Mouse (Mus musculus): ENCODE data around the gene P4htm. TPM values are rescaled to one million over a fixed set of nuclear protein-coding genes. Genes with fewer than 3 reads are reported as not detected.

Gene P4htm
- polyA plus RNA-seq (2015; fragmentation: Nextera tagmentation; extraction: Ambion mirVana): 8.0 and 8.3 TPM in 2 replicates

- Histone ChIP-seq H3K27me3 (ENCODE audit: control insufficient read depth, insufficient read depth, low read depth, low read length) (no peaks in the 10 kb centered on the region), H3K36me3 (ENCODE audit: control insufficient read depth, insufficient read depth, low read length) (no peaks in the 10 kb centered on the region), H3K4me2 (ENCODE audit: low read depth, low read length) (peak within 1 kb of the TSS; percentile 92), H3K9me3 (ENCODE audit: control insufficient read depth, low read length) (no peaks in the 10 kb centered on the region), H3K4me1 (replicated peaks; ENCODE audit: control insufficient read depth, insufficient read depth, low read length) (peaks cover 11% of the 10 kb centered on the region), H3K27ac (ENCODE audit: low read length) (no peak within 1 kb of the TSS), H3K9ac (ENCODE audit: low read length) (peak within 1 kb of the TSS; percentile 80), H3K4me3 (ENCODE audit: low read length) (peak within 1 kb of the TSS; percentile 85)
- ATAC-seq (ENCODE audit: low read depth): peak; percentile 88
- WGBS: 1% methylated on average over 59 of the region's 69 CpGs
Observed at GRCm38 (mm10) chr9:108596998-108597764, at the start of gene P4htm. Gene P4htm, minus strand, starts transcription at chr9:108597667.

GRCm38 (mm10) chr9:108639825-108640224 is 42.4 kb upstream of the P4htm start:
- H3K27ac ChIP-seq (ENCODE audit: low read length): no peak overlapping the region
- H3K27me3 ChIP-seq (ENCODE audit: control insufficient read depth, insufficient read depth, low read depth, low read length): no peaks in the 10 kb centered on the region
- H3K4me2 ChIP-seq (ENCODE audit: low read depth, low read length): no peak overlapping the region
- 88% methylated on average over 2 of the region's 2 CpGs for WGBS
- H3K4me3 ChIP-seq (ENCODE audit: low read length): no peak overlapping the region
- no peaks in the 10 kb centered on the region for H3K4me1 ChIP-seq (replicated peaks; ENCODE audit: control insufficient read depth, insufficient read depth, low read length)
- H3K36me3 ChIP-seq (ENCODE audit: control insufficient read depth, insufficient read depth, low read length): peaks cover 5% of the 10 kb centered on the region
- ATAC-seq (ENCODE audit: low read depth): no peak
- no peaks in the 10 kb centered on the region for H3K9me3 ChIP-seq (ENCODE audit: control insufficient read depth, low read length)
- no peak overlapping the region for H3K9ac ChIP-seq (ENCODE audit: low read length)

GRCm38 (mm10) chr9:108635415-108635814 is 37.9 kb upstream of the P4htm start:
- 67% methylated on average over 2 of the region's 2 CpGs for WGBS
- H3K36me3 ChIP-seq (ENCODE audit: control insufficient read depth, insufficient read depth, low read length): peaks cover 2% of the 10 kb centered on the region; the same call in 1 of the 2 replicates
- H3K27me3 ChIP-seq (ENCODE audit: control insufficient read depth, insufficient read depth, low read depth, low read length): no peaks in the 10 kb centered on the region
- no peak overlapping the region for H3K4me3 ChIP-seq (ENCODE audit: low read length)
- no peaks in the 10 kb centered on the region for H3K9me3 ChIP-seq (ENCODE audit: control insufficient read depth, low read length)
- no peak for ATAC-seq (ENCODE audit: low read depth)
- no peak overlapping the region for H3K9ac ChIP-seq (ENCODE audit: low read length)
- H3K27ac ChIP-seq (ENCODE audit: low read length): no peak overlapping the region
- H3K4me2 ChIP-seq (ENCODE audit: low read depth, low read length): no peak overlapping the region
- no peaks in the 10 kb centered on the region for H3K4me1 ChIP-seq (replicated peaks; ENCODE audit: control insufficient read depth, insufficient read depth, low read length)

DNA sequence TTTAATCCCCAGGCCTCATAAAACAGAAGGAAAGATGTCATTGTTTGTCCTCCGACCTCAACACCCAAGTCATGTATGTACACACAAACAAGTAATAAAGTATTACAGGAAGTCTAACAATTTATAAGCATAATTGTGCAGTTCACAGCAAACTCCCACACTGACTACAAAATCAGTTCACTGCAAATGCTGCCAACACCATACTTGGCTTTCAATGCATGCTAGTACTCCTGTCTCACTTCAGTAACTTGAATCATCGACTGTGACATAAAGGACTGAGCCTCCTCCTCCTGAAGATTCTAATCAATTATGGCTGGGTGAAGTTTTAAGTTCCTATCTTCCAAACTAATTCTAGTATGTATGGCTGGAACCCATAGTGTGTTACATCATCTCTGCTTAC is 36.4 kb upstream of the P4htm start:
- Histone ChIP-seq H3K27me3 (ENCODE audit: control insufficient read depth, insufficient read depth, low read depth, low read length) (no peaks in the 10 kb centered on the region), H3K36me3 (ENCODE audit: control insufficient read depth, insufficient read depth, low read length) (no peaks in the 10 kb centered on the region), H3K27ac (ENCODE audit: low read length) (no peak overlapping the region), H3K4me1 (replicated peaks; ENCODE audit: control insufficient read depth, insufficient read depth, low read length) (no peaks in the 10 kb centered on the region), H3K4me3 (ENCODE audit: low read length) (no peak overlapping the region), H3K4me2 (ENCODE audit: low read depth, low read length) (no peak overlapping the region), H3K9me3 (ENCODE audit: control insufficient read depth, low read length) (no peaks in the 10 kb centered on the region), H3K9ac (ENCODE audit: low read length) (no peak overlapping the region)
- ATAC-seq (ENCODE audit: low read depth): no peak
- WGBS: 78% methylated on average over 2 of the region's 2 CpGs

DNA sequence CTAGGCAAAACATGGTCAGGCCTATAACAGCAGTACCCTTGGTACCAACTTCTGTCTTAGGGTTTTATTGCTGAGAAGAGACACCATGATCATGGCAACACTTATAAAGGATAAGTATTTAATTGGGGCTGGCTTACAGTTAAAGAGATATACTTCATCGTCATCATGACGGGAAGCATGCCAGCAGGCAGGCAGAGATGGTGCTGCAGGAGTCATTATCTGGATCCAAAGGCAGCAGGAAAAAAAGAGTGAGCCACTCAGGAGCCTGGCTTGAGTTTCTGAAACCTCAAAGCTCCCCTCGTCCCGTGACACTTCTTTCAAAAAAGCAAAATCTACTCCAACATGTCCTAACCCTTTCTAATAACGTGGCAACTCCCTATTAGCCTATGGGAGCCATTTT is 34.9 kb upstream of the P4htm start:
- 77% methylated on average over 5 of the region's 5 CpGs for WGBS
- H3K9me3 ChIP-seq (ENCODE audit: control insufficient read depth, low read length): no peaks in the 10 kb centered on the region
- H3K4me3 ChIP-seq (ENCODE audit: low read length): no peak overlapping the region

GRCm38 (mm10) chr9:108631631-108632256 is 34.3 kb upstream of the P4htm start:
- no peak overlapping the region for H3K4me2 ChIP-seq (ENCODE audit: low read depth, low read length)
- H3K4me3 ChIP-seq (ENCODE audit: low read length): no peak overlapping the region
- no peaks in the 10 kb centered on the region for H3K27me3 ChIP-seq (ENCODE audit: control insufficient read depth, insufficient read depth, low read depth, low read length)
- no peaks in the 10 kb centered on the region for H3K36me3 ChIP-seq (ENCODE audit: control insufficient read depth, insufficient read depth, low read length)
- H3K9ac ChIP-seq (ENCODE audit: low read length): no peak overlapping the region
- H3K4me1 ChIP-seq (replicated peaks; ENCODE audit: control insufficient read depth, insufficient read depth, low read length): peaks cover 3% of the 10 kb centered on the region
- no peak for ATAC-seq (ENCODE audit: low read depth)
- no peaks in the 10 kb centered on the region for H3K9me3 ChIP-seq (ENCODE audit: control insufficient read depth, low read length)
- H3K27ac ChIP-seq (ENCODE audit: low read length): no peak overlapping the region
- 67% methylated on average over 5 of the region's 5 CpGs for WGBS

More for the DNA sequence above, 34.9 kb upstream of the P4htm start:
- H3K4me1 ChIP-seq (replicated peaks; ENCODE audit: control insufficient read depth, insufficient read depth, low read length): no peaks in the 10 kb centered on the region
- H3K27me3 ChIP-seq (ENCODE audit: control insufficient read depth, insufficient read depth, low read depth, low read length): no peaks in the 10 kb centered on the region
- H3K27ac ChIP-seq (ENCODE audit: low read length): no peak overlapping the region
- no peak overlapping the region for H3K9ac ChIP-seq (ENCODE audit: low read length)
- no peaks in the 10 kb centered on the region for H3K36me3 ChIP-seq (ENCODE audit: control insufficient read depth, insufficient read depth, low read length)
- ATAC-seq (ENCODE audit: low read depth): no peak
- no peak overlapping the region for H3K4me2 ChIP-seq (ENCODE audit: low read depth, low read length)

DNA sequence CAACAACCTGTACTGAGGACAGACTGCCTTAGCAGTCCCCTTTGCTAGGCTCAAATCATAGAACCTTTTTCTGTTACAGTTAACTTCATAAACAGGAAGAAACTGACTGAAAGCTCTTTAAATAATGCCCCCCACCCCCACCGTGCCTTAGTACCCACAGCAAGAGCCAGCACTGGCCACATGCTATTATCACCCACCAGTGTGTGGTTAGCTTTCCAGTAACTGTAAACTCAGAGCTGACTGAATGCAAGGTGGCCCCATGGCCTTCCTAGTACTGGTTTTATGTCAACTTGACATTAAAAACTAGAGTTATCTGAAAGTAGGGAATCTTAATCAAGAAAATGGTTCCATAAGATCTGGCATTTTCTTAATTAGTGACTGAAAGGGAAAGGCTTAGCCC is 33.2 kb upstream of the P4htm start:
- H3K4me3 ChIP-seq (ENCODE audit: low read length): no peak overlapping the region
- H3K27ac ChIP-seq (ENCODE audit: low read length): no peak overlapping the region
- H3K9ac ChIP-seq (ENCODE audit: low read length): no peak overlapping the region
- H3K36me3 ChIP-seq (ENCODE audit: control insufficient read depth, insufficient read depth, low read length): no peaks in the 10 kb centered on the region
- H3K9me3 ChIP-seq (ENCODE audit: control insufficient read depth, low read length): no peaks in the 10 kb centered on the region
- H3K4me1 ChIP-seq (replicated peaks; ENCODE audit: control insufficient read depth, insufficient read depth, low read length): peaks cover 7% of the 10 kb centered on the region
- no peak for ATAC-seq (ENCODE audit: low read depth)
- H3K4me2 ChIP-seq (ENCODE audit: low read depth, low read length): no peak overlapping the region
- WGBS: 55% methylated on average over 1 of the region's 1 CpGs
- H3K27me3 ChIP-seq (ENCODE audit: control insufficient read depth, insufficient read depth, low read depth, low read length): no peaks in the 10 kb centered on the region

DNA sequence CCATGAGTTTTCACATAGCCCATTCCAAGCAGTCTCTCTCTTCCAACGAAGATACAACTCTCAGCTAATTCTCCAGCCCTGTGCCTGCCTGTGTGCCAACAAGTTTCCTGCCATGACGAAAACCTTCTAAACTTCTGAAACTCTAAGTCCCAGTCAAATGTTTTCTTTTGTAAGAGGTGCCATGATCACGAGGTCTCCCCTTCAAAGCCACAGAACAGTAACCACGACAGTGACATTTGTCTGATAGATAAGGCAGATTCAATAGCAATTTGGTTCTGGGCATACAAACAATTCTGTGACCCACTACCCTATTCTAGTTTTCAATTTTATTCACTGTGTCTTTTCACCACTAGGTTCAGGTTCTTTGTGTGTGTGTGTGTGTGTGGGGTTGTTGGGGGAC is 30.7 kb upstream of the P4htm start:
- Histone ChIP-seq H3K9ac (ENCODE audit: low read length) (no peak overlapping the region), H3K4me1 (replicated peaks; ENCODE audit: control insufficient read depth, insufficient read depth, low read length) (peaks cover 7% of the 10 kb centered on the region), H3K27me3 (ENCODE audit: control insufficient read depth, insufficient read depth, low read depth, low read length) (no peaks in the 10 kb centered on the region), H3K4me3 (ENCODE audit: low read length) (no peak overlapping the region), H3K4me2 (ENCODE audit: low read depth, low read length) (no peak overlapping the region), H3K9me3 (ENCODE audit: control insufficient read depth, low read length) (no peaks in the 10 kb centered on the region), H3K36me3 (ENCODE audit: control insufficient read depth, insufficient read depth, low read length) (0 out of 2 replicates have a peak, but pooled peaks cover 6% of the 10 kb centered on the region), H3K27ac (ENCODE audit: low read length) (no peak overlapping the region)
- WGBS: 74% methylated on average over 4 of the region's 4 CpGs
- no peak for ATAC-seq (ENCODE audit: low read depth)

- H3K27me3 ChIP-seq (ENCODE audit: control insufficient read depth, insufficient read depth, low read depth, low read length): no peaks in the 10 kb centered on the region
- peaks cover 7% of the 10 kb centered on the region for H3K4me1 ChIP-seq (replicated peaks; ENCODE audit: control insufficient read depth, insufficient read depth, low read length)
- whole genome bisulfite sequencing: 28% methylated on average over 2 of the region's 2 CpGs
- no peaks in the 10 kb centered on the region for H3K9me3 ChIP-seq (ENCODE audit: control insufficient read depth, low read length)
- no peak overlapping the region for H3K9ac ChIP-seq (ENCODE audit: low read length)
- peak; percentile 91 for ATAC-seq (ENCODE audit: low read depth)
- no peak overlapping the region for H3K4me2 ChIP-seq (ENCODE audit: low read depth, low read length)
- peak overlapping the region; percentile 38; the same call in 1 of the 2 replicates for H3K27ac ChIP-seq (ENCODE audit: low read length)
- 0 out of 2 replicates have a peak, but pooled peaks cover 6% of the 10 kb centered on the region for H3K36me3 ChIP-seq (ENCODE audit: control insufficient read depth, insufficient read depth, low read length)
- no peak overlapping the region for H3K4me3 ChIP-seq (ENCODE audit: low read length)
Observed at GRCm38 (mm10) chr9:108626498-108626897, 29.0 kb upstream of the P4htm start.

Data from lung, embryonic 16.5 days (tissue).